Mouse (Mus musculus): ENCODE measurements around the gene Pax9.

Pax9 gene

GRCm38 (mm10) chr12:56697785-56698184, 6.2 kb downstream of the Pax9 start:
- no peak for DNase-seq

GRCm38 (mm10) chr12:56698191-56698980, 6.8 kb downstream of the Pax9 start:
- DNase-seq = no peak

- DNase-seq = no peak
These were observed 7.8 kb downstream of the Pax9 start for GRCm38 (mm10) chr12:56699351-56699750.

- no peak for DNase-seq
These were observed 8.6 kb downstream of the Pax9 start for GRCm38 (mm10) chr12:56699915-56700900.

GRCm38 (mm10) chr12:56701004-56701403, 9.4 kb downstream of the Pax9 start:
- no peak for DNase-seq

DNA sequence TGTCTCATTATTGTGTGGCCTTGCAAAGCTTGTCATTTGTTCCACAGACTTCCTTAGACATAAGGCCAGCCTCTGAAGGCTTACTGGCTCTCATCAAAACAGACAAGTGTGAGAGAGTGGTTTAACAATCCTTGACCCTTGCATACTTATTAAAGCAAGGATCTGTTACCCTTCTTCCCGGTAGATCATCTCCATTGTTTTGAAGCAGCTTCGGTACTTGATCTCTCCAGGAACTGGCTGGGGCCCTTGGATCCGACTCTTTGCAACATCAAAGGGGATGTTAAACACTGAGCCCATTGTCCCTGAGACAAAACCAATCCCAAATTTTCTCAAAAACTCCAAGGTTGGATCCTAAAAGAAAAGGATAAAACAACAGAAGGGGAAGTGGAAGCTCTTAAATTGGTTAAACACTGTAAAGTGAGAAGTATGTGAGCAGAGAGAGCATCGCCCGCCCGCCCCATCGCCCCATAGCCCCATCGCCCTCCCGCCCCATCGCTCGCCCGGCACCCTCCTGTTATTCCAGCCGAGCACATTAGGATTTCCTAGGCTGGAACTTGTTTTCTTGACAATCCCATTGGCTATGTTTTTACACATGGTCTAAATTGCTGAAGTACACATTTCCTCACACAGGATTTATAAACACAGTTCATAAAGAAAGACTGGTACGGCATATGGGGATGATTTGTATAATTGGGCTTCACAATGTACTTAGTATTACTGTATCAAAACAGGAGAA, 26.6 kb downstream of the Pax9 start:
- no peak for DNase-seq

DNA sequence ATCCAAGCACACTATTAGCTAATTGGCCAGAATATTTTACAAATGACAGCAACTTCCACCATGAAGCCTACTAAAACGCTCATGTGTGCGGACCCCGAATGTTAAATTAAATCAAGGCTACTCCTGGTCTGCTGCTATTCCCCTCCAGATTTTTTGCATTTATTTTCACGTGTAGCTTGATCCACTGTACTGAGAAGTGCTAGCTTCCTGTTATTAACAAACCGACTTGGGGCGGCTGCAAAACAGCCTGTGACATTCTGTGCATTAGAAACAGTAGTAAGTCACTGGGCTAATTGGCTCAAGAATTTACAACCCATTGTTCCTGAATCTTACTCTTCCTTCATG, 27.1 kb downstream of the Pax9 start:
- DNase-seq = no peak

- no peak for DNase-seq
These were observed 36.1 kb downstream of the Pax9 start for GRCm38 (mm10) chr12:56727631-56728030.

DNA sequence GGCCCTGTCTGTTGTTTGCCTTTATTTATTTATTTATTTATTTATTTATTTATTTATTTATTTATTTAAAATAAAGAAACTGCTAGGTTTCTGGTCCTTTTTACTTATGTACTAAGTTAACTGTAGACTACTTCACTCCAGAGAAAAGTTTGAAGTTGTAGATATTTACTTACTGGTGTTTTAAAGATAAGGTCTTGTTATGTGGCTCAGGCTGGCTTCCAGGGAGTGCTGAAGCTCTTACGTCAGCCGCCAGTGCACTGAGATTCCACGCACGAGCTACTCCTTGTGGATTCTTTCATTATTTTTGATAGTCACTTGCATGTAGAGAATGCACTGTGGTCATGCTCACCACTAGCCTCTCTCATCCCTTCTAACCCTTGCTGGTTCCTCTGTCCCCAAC, 45.5 kb downstream of the Pax9 start:
- DNase-seq = no peak

All from right cerebral cortex, postnatal 4 days (tissue).